Mouse (Mus musculus): Measurements from ENCODE around the gene Ubxn6.
A peak's percentile ranks its signal among the peaks of the same experiment; 100 is the strongest.
"Not testable (repeated sequence)": the region's sequence is repeated elsewhere in the genome, so short reads cannot be mapped to it uniquely, and the experiment has no call there.

Ubxn6 gene

GRCm38 (mm10) chr17:56074827-56075208 lies at the start of gene Ubxn6:
Gene Ubxn6, minus strand, starts transcription at chr17:56075028.
- peak; percentile 94 for DNase-seq

- DNase-seq: no peak
Measured at GRCm38 (mm10) chr17:56123681-56124340, 49.0 kb upstream of the Ubxn6 start.

GRCm38 (mm10) chr17:56123161-56123560 lies 48.3 kb upstream of the Ubxn6 start:
- no peak for DNase-seq

GRCm38 (mm10) chr17:56121826-56122225 lies 47.0 kb upstream of the Ubxn6 start, which contains the start of gene Lrg1:
Gene Lrg1, minus strand, starts transcription at chr17:56122001.
- DNase-seq: no peak

- DNase-seq: peak; percentile 62
Measured at GRCm38 (mm10) chr17:56119981-56120880, 45.4 kb upstream of the Ubxn6 start.

GRCm38 (mm10) chr17:56119431-56119830 lies 44.6 kb upstream of the Ubxn6 start:
- no peak for DNase-seq

- DNase-seq: no peak
Measured at GRCm38 (mm10) chr17:56117251-56117710, 42.5 kb upstream of the Ubxn6 start, which contains the start of gene Plin5. Gene Plin5, minus strand, starts transcription at chr17:56117596.

GRCm38 (mm10) chr17:56116193-56116592 lies 41.4 kb upstream of the Ubxn6 start:
- no peak for DNase-seq

GRCm38 (mm10) chr17:56112743-56113142 lies 37.9 kb upstream of the Ubxn6 start:
- no peak for DNase-seq

- DNase-seq: peak; percentile 73
Measured at GRCm38 (mm10) chr17:56111864-56112263, 37.0 kb upstream of the Ubxn6 start.

- no peak for DNase-seq
Measured at GRCm38 (mm10) chr17:56111021-56111420, 36.2 kb upstream of the Ubxn6 start.

GRCm38 (mm10) chr17:56110571-56110970 lies 35.7 kb upstream of the Ubxn6 start:
- DNase-seq: no peak

GRCm38 (mm10) chr17:56109219-56110051 lies 34.6 kb upstream of the Ubxn6 start, which contains the start of gene Plin4:
Gene Plin4, minus strand, starts transcription at chr17:56109803.
- no peak for DNase-seq

- no peak for DNase-seq
Measured at GRCm38 (mm10) chr17:56108334-56109044, 33.7 kb upstream of the Ubxn6 start.

GRCm38 (mm10) chr17:56107736-56108135 lies 32.9 kb upstream of the Ubxn6 start:
- DNase-seq: no peak

- DNase-seq: no peak
Measured at GRCm38 (mm10) chr17:56106981-56107380, 32.2 kb upstream of the Ubxn6 start.

GRCm38 (mm10) chr17:56106436-56106835 lies 31.6 kb upstream of the Ubxn6 start:
- DNase-seq: not testable (repeated sequence)

GRCm38 (mm10) chr17:56104821-56105220 lies 30.0 kb upstream of the Ubxn6 start:
- DNase-seq: not testable (repeated sequence)

GRCm38 (mm10) chr17:56103465-56104285 lies 28.8 kb upstream of the Ubxn6 start:
- no peak for DNase-seq

GRCm38 (mm10) chr17:56102927-56103326 lies 28.1 kb upstream of the Ubxn6 start:
- no peak for DNase-seq

- DNase-seq: no peak
Measured at GRCm38 (mm10) chr17:56102158-56102557, 27.3 kb upstream of the Ubxn6 start.

Data from cerebellum, adult 8-10 months (tissue).